Mouse (Mus musculus): Measurements from ENCODE around the gene Mageb2. TPM values are rescaled to one million over a fixed set of nuclear protein-coding genes. Genes with fewer than 3 reads are reported as not detected.

Mageb2 gene
- polyA plus RNA-seq (2012; rRNA removed) = not detected in 2 replicates

DNA sequence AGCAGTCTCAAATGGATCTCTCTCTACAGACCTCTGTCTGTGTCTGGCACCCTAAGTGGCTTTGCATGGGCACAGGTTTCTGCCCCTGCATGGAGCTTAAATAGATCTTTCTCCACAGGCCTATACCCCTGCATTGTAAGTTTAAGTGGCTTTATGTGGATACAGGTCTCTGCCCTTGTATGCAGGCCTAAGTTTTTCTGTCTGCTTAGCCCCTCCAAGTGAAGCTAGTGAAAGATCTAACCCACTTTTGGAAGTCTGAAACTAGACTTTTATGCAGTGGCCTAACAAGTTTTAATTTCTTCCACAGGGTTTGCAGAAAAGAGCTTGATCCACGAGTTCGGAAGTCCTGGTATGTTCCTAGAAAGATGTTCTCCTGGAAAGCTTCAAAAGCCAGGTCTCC, at the start of gene Mageb2:
Gene Mageb2 (plus strand): TSS at position 301 of the 400 bp plus-strand sequence.

Other genes starting within 250 kb of the Mageb2 start
- gene Gm5072, start 60.8 kb downstream of the Mageb2 start, polyA plus RNA-seq (2012; rRNA removed) = not detected in 2 replicates
- gene Gm8914, start 148.4 kb downstream of the Mageb2 start, polyA plus RNA-seq (2012; rRNA removed) = not detected in 2 replicates
- gene 1700084M14Rik, start 244.2 kb downstream of the Mageb2 start, polyA plus RNA-seq (2012; rRNA removed) = not detected in 2 replicates